Mouse (Mus musculus) adrenal gland, adult 8-10 months (tissue): ENCODE results near the gene Speg. TPM values are rescaled to one million over a fixed set of nuclear protein-coding genes. Genes with fewer than 3 reads are reported as not detected.

Source experiments
- DNase-seq: peaks from one replicate; pipeline ENCODE4 v3.0.0; 2022
- total RNA-seq, 4 experiments: library from RNA; stranded (reverse); gene quantifications; 2 replicates each; pipeline ENCODE4 v1.2.4; 2022

Gene Speg
- total RNA-seq, 4 experiments from 2014 or later: 13.7 to 32.9 (median 22.2) TPM

DNA sequence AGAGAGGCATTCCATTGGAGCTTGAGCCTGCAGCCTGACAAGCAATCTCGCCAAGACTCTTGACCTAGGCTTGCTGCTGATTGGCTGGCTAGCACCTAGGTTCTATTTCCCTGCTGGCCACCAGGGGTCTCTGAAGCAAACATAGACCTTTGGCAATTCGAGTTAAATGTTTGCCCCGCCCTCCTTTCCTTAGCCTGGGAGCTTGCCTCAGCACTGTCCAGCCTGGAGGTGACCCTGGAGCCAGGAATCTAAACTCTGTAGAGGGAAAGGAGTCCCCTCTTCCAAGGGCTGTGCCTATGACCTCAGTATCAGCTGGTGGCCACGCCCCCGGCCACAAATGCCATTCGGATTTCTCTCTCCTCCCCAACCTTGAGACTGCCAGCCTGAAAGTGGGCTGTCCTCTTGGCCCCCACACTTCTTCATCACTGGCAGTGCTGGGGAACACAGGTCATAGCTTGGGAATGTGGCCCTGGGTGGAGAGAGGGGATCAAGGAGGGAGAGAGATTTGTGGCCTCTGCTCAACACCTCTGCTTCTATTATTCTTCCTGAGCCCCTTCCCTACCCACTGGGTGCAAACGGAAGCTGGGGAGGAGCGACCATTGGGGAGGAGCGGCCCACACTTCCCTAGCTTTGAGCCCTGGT, 23.8 kb downstream of the Speg start:
- peak; percentile 71 for DNase-seq

DNA sequence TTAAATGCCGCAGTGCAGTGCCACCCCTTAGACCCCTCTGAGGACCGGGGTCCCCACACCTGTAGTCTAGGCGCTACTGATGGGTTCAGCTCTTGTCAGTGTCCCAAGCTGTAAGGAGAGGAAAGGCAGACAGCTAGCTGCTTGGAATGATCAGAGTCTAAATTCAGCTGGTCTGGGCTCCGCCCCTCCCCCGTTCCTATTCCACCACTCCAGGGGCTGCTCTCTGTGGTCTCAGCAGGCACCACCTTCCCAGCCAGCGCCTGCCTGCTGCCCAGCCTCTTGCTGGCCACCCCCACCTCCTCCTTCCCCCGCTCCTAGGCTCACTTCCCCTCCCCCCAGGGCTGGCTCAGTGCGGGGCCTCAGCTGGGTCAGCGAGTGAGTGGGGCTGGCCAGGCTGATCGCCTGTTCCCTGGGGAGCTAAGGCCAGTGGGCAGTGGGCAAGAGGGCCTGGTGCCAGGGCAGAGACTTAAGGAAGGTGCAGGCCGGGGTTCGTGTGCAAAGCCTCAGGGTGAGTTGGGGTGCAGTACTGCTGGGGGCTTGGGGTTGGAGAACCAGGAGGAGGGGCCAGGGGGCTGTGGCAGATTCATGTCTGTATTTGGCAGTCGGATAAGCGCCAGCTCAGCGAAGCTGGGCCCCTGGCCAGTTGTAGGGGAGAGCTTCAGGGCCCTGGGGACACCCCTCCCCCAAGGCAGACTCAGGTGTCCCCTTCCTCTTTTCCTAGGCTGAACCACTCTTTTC, 24.8 kb downstream of the Speg start:
- no peak for DNase-seq

DNA sequence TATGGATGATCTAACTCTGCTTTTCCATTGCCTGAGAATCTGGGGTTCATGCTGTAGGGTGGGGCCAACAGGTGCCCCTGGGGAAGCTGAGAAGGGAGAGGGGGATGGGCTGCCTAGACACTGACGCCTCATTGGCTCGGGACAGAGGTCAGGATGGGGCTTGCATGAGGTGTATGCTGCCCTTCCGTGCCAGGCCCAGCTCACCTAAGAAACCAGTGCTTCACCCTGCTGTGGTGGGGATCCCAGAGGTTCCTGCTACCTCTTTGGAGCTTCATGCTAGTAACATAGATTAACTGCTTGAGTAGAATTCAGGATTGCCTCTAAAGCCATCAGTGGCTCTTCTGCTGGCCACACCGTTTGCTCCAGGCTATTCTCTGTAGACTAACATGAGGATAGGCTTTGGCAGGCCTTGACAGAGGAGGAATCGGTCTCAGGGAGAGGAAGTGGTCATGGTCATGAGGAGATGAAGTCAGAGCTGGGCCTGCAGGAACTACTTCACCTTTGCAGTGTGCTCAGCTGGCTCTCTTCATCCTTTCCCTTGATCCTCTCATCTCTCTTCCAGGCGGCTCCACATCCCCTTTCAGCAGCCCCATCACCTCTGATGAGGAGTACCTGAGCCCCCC, 25.5 kb downstream of the Speg start:
- no peak for DNase-seq

DNA sequence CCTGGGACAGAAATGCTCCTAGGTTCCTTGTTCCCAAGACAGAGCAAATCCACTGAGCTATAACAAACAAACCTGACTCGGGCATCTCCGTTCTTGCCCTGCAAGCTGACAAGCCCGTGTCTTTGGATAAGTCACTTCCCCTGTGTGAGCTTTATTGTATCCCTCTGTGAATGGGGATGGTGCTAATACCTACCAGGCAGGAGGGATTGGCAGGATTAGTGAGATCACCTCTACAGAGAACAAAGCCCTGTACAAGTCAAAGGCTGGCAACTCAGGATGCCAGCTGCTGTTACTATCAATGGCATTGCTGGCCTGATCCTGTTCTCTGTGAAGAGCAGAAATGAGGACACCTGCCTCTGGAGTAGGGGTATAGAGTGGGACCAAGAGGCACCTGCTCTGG, 30.4 kb downstream of the Speg start:
- DNase-seq: no peak

DNA sequence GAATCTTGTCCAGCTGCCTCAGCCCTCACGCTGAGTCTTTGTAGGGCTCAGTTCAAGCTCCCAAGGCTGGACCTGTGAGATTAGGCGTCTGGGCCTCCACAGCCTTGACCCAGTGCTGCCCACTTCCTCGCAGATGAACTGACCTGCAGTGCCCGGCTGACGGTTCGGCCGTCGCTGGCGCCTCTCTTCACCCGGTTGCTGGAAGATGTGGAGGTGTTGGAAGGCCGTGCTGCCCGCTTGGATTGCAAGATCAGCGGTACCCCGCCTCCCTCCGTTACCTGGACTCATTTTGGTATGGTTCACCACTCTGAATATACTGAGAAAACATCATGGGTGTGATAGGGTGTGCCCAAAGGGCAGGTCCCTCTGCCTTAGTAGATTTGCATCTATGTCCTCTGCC, 31.1 kb downstream of the Speg start:
- no peak for DNase-seq

DNA sequence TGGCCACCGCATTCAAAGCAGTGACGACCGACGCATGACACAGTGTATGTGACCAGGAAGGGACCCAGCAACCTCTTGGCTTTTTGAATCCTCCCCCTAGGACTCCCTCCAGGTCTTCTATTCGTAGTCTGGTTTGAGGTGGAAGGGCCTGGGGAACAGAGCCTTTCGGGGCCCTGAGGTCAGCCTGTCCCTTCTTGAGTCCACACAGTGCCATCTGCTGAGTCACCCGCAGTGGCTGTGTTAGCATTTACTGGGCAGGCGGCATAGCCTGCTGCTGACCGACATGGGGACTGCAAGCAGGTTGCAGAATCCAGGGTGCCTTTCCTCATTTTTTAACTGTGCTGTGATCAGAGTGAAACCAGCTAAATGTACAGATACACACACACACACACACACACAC, 32.0 kb downstream of the Speg start:
- DNase-seq: no peak

DNA sequence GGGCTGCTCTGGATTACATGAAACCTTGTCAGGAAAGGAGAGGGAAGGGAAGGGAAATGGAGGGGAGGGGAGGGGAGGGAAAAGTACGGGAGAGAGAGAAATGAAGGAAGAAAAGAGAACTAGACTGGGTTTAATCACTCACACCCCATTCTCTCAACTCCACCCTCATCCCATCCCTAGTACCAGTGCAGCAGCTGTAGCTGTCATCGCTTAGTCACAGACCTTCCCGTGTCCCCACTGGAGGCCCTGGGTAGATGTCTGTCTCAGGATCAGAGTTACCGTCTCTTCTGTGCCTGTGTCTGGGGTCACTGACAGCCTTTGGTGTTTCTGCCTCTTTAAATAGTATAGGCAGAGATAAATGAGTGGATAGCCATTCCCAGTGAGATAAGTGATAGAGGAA, 33.1 kb downstream of the Speg start:
- DNase-seq: no peak

DNA sequence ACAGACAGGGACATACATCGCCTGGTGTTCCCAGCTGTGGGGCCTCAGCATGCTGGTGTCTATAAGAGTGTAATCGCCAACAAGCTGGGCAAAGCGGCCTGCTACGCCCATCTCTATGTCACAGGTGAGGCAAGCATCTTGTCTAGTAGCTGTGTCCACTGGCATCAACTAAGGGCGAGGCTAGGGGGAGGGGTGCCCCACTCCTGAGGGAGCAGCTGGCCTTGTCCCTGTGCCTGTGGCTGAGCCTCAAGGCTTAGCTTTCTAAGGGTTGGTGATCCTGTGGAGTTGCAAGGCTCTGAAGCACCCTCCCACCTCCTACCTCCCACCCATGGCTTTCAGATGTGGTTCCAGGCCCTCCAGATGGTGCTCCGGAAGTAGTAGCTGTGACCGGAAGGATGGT, 34.9 kb downstream of the Speg start:
- no peak for DNase-seq

DNA sequence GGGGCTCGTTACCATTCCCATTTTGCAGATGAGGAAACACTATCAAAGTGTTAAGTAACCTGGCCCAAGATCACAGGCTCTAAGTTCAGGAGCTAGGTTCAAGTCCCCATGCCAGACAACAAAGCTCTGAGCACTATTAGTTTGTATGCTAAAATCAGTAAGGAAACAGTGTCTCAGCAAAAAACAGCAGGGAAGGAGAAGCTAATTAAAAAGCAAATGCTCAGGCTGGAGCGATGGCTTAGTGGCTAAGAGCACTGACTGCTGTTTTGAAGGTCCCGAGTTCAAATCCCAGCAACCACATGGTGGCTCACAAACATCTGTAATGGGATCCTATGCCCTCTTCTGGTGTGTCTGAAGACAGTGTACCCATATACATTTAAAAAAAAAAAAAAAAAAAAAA, 37.1 kb downstream of the Speg start:
- DNase-seq: no peak

DNA sequence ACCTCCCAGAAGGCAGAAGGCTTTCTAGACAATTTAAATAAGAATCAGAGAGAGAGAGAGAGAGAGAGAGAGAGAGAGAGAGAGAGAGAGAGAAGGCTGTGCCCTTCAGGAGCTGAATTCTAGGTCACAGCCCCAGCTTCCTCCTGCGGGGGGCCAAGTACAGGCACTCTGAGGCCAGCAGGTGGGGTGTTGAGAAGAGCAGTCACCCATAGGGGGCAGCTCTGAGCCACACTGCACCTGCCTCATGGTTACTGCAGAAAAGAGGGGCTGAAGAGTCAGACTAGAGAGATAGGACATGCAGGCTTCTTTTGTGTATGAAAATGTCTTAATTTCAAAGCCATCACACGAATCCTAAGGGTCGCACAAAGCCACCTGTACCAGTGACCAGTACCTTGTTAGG, 38.7 kb downstream of the Speg start:
- DNase-seq: no peak

DNA sequence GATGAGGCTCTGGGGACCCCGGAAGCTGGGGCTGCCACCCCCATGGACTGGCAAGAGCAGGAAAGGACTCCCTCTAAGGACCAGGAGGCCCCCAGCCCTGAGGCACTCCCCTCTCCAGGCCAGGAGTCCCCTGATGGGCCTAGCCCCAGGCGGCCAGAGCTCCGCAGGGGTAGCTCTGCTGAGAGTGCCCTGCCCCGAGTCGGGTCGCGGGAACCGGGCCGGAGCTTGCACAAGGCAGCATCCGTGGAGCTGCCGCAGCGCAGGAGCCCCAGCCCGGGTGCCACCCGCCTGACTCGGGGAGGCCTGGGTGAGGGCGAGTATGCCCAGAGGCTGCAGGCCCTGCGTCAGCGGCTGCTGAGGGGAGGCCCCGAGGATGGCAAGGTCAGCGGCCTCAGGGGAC, 46.7 kb downstream of the Speg start:
- DNase-seq: no peak

DNA sequence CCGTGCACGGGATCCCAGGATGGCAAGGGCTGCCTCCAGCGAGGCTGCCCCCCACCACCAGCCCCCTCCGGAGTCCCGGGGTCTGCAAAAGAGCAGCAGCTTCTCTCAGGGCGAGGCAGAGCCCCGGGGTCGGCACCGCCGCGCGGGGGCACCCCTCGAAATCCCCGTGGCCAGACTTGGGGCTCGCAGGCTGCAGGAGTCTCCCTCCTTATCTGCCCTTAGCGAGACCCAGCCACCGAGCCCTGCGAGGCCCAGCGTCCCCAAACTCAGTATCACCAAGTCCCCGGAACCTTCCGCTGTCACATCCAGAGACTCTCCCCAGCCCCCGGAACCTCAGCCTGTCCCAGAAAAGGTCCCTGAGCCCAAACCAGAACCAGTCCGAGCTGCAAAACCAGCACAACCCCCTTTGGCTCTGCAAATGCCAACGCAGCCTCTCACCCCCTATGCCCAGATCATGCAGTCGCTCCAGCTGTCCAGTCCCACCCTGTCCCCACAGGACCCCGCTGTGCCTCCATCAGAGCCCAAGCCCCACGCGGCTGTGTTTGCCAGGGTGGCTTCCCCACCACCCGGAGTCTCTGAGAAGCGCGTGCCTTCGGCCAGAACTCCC, 47.2 kb downstream of the Speg start:
- DNase-seq: no peak

DNA sequence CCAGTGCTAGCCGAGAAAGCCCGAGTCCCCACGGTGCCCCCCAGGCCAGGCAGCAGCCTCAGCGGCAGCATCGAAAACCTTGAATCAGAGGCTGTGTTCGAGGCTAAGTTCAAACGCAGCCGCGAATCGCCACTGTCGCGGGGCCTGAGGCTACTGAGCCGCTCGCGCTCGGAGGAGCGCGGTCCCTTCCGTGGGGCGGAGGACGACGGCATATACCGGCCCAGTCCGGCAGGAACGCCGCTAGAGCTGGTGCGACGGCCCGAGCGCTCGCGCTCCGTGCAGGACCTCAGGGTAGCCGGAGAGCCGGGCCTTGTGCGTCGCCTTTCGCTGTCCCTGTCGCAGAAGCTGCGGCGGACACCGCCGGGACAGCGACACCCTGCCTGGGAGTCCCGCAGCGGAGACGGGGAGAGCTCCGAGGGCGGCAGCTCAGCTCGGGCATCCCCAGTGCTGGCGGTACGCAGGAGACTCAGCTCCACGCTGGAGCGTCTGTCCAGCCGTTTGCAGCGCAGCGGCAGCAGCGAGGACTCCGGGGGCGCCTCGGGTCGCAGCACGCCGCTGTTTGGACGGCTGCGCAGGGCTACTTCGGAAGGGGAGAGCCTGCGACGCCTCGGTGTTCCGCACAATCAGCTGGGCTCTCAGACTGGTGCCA, 47.9 kb downstream of the Speg start:
- no peak for DNase-seq

DNA sequence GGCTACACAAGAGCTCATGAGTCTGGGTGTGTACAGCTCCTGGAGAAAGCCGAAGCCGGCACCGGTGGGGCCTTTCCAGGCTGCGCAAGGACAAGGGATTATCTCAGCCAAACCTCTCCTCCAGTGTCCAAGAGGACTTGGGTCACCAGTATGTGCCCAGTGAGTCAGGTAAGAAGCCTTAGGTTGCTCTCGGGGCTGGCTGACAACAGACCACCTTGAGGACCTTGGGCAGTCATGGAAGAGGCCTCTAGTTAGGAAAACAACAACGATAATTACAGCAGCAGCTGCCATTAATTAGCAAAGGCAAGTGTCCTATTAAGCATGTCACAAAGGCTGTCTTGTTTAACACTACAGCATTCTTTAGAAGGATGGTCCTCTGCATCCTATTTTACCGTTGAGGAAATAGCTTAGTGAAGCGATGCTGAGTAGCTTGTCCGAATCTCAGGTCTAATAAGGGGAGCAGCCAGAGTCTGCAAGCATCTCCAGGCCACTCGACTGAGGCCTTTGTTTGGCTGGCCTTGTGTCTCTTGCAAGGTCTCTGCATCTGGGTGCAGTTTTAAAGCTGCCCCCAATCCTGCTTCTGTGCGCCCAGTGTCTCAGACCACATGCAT, 48.8 kb downstream of the Speg start:
- no peak for DNase-seq

DNA sequence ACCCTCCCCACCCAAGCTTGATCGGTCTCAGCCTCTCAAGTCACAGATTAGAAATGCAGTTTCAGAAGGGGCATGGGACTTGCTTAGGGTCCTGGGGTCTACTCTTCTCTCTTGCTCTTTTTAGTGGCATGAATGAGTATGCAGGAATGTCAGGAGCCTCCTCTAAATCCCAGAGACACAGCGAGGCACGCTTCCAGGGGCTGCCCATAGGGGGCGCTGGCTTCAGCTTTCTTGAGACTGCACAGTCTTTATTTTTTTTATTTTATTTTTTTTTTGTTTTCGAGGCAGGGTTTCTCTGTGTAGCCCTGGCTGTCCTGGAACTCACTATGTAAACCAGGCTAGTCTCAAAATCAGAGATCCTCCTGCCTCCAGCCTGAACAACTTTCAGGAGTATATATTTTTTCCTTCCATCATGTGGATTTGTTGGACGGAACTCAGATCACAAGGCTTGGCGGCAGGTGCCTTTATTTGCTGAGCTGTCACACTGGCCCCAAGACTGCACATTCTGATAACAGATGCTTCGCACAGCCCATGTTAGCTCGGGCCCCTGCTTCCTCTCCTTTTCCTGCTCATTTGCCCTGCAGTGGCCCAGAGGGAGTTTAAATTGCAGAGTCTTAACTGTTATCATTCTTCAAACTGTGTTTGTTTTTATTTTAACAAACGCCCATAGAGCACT, 50.8 kb downstream of the Speg start:
- DNase-seq: no peak

DNA sequence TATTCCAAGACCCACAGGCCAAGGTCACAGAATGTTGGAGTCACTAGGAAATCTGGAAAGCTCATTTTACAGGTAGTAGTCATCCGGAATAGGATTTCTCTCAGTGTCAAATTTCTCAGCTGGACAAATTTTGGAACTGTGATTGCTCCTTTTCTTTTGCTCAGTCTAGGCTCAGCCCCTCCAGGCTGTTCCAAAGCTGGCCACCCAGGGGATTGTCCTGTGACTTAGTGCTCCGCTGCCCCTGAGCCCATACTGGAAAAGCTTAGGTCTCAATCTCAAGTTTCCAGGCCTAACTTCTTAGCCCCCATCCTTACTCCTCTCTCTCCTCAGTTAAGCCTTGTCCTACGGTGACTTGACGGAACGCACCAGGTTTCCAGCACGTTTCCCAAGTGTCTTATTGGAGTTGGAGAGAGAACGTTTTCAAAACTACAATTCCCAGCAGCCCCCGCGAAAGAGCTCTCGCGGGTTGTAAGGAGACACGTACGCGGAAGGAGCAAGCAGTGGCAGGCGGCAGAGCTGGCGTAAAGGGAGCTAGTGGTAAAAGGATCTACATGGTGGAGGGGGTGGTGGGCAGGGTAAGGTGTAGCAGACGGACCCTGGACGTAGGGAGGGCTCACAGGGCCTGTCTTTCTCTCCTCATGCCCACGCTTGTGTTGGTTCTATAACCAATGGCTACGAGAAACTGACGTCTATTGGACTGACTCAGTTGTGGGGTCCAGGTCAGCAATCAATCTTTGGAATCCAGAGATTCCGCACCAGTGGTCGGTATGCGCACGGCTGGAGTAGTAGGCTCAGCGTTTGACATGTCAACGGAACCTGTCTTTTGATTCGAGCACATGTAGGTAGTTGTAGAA, 60.6 kb downstream of the Speg start, which contains the start of gene Gmppa:
Gene Gmppa (plus strand): TSS at position 456 of the 854 bp plus-strand sequence.
- peak; percentile 81 for DNase-seq

DNA sequence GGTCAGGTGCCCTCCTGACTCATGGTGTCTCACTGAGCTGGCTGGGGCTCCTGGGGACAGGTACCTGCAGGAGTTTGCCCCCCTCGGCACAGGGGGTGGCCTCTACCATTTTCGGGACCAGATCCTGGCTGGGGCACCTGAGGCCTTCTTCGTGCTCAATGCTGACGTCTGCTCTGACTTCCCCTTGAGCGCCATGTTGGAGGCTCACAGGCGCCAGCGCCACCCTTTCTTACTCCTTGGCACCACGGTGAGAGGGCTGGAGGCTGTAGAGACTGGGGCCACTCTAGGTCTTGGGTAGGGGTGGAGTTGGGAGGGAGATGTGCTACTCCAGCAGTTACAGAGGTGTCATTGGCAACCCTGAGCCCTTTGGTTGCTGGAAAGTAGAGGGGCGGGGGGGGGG, 63.7 kb downstream of the Speg start:
- no peak for DNase-seq

DNA sequence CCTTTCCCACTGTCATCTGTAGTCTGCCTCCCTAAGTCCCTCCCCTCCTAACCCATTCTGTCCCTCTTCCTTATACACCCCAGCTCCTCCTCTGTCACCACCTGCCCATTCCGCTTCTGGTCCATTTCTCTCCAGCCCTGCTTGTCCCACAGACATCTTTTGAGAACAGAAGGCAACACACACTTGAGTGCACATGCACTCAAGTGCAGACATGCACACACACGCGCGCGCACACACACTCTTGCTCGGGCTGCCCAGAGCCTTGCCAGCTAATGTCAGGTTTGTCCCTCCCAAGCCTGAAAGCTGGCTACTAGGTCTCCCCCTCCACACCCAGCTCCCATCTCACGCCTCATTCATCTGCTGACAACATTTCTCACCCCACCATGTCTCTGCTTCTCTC, 65.6 kb downstream of the Speg start:
- no peak for DNase-seq

DNA sequence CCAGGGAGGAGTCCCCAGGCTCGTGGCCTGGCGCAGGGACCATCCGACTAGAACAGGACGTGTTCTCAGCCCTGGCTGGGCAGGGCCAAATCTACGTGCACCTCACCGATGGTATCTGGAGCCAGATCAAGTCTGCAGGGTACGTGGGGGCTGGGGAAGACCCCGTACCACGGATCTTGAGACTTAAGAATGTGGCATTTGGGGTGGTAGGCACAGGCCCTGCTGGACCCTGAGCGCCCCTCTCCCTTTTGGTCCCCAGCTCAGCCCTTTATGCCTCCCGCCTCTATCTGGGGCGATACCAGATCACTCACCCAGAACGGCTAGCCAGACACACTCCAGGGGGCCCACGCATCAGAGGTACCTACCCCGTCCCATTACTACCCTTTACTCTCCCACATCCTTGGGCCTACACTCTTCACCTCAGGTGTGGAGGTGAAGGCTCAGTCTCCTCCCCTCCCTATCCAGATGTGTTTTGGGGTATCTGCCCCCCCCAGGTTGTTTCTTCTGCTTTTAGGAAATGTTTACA, 66.4 kb downstream of the Speg start:
- DNase-seq: no peak

DNA sequence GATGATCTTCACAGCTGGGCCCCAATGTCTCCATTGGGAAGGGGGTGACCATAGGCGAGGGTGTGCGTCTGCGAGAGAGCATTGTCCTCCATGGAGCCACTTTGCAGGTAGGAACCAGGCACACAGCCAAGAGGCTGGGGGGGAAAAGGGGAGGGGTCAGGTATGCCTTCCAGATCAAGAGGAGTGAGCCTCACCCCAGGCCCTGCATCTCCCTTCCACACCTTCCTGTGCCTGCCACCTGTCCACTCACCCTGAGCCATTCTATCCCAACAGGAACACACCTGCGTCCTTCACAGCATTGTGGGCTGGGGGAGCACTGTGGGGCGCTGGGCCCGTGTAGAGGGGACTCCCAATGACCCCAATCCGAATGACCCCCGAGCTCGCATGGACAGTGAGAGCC, 67.1 kb downstream of the Speg start:
- DNase-seq: no peak

DNA sequence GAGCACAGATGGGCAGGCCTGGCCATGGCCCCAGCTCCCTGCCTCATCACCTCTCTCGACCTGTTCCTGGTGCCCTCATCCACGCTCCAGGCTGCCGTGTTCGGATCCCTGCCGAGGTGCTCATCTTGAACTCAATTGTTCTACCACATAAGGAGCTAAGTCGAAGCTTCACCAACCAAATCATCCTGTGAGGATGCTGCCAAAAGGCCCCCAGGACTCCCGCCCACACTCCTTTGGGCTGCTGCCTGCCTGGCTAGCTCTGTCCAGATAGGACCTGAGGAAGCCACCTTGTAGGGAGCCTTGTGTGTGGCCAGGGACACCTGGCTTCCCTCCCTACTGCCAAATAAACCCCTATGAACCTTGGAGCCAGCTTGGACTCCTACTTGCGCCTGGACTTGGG, 67.7 kb downstream of the Speg start:
- DNase-seq: no peak
